Mouse (Mus musculus): ENCODE measurements at regions not wholly inside any gene's neighbourhood (a gene's known extent, or its start where the extent isn't known, plus 50 kb on each side); places are given as distances from the start of the nearest gene placed in this dataset.

GRCm38 (mm10) chr9:63087195-63087594, 61.6 kb downstream of the Skor1 start:
- no peak for DNase-seq (ENCODE audit: low spot score in 2 of 2)

GRCm38 (mm10) chr9:63086671-63087070, 62.1 kb downstream of the Skor1 start:
- DNase-seq (ENCODE audit: low spot score in 2 of 2): no peak

DNA sequence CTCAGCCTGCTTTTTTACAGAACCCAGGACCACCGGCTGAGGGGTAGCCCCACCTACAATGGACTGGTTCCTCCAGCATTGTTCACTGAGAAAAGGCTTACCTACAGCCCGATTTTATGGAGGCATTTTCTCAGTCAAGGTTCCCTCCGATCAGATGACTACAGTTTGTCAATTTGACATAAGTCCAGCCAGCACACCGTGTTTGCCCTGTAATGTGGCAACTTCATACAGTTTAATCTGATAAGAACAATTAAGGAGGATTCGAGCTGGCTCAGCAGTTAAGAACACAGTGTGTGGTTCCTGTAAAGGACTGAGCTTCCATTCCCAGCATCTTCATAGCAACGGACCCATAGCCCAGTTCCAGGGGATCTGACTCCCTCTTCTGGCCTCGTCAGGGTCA, 65.9 kb downstream of the Skor1 start:
- DNase-seq (ENCODE audit: low spot score in 2 of 2): no peak

DNA sequence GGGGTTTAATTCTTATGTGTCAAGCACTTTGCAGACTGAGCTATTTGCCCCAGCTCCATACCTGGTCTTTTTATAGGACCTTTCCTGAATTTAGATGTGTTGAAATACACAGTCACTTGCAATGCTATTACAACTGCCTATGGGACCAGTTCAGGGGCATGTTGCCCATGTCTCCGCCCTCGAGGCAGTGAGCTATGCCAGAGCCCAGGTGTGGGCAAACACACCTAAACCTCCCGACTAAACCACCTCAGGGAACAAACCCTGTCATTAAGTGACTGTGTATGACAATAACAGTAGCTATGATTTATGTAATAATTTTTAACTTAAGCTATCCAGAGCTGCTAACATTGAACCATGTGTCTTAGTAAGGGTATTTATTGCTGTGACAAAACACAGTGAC, 66.5 kb downstream of the Skor1 start:
- DNase-seq (ENCODE audit: low spot score in 2 of 2): no peak

GRCm38 (mm10) chr9:63080406-63080805, 68.4 kb downstream of the Skor1 start:
- DNase-seq (ENCODE audit: low spot score in 2 of 2): no peak

GRCm38 (mm10) chr9:63075252-63075651, 73.5 kb downstream of the Skor1 start:
- no peak for DNase-seq (ENCODE audit: low spot score in 2 of 2)

DNA sequence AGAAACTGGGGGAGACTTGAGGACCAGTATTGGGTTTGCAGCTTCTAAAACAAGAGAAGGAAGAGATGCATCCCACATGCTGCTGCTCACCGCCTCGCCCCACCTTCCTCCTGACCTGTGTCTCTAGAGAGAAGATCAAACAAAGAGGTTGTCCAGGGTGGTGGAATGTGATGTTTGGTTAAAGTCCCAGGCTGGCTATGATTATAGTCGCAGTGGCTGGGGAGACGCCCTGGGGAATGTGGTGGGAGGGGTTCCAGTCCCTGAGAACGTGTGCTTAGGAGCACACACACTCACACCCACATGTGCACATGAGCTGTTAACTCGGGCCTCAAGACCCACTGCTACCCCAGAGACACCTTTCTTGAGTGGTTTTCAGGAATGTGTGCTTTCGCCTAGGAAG, 74.0 kb downstream of the Skor1 start:
- DNase-seq (ENCODE audit: low spot score in 2 of 2): no peak

DNA sequence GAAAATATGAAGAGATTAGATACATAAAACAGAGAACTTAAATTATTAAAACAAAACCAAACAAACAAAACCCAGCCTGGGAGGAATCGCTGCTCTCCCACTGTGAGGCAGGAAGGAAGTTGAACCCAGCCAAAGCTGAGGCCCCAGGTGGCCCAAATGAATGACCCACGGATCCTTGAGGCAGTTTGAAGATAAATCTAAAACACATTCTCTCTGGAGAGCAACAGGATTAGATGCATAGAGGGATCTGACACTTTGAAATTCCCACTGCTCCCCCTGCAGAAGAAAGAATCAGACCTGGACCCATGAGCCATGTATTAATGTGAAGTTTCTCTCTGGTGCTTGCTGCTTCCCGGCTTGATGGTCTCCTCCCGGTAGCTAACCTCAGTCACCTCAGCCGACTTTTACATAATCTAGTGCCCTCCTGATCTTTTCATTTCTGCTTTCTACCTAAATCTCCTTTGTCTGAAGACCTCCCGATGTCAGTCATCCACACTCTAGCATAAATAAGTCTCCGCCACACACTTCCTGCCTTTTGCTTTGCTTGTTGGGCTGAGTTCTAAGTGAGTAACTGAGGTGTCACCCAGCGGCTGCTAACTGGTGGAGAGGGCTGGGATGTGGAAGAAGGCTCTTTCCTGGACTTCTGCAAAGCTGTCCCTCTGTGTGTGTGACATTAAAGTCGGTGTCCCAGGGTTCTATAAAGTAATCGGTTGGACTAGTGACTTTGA, 74.6 kb downstream of the Skor1 start:
- no peak for DNase-seq (ENCODE audit: low spot score in 2 of 2)

- no peak for DNase-seq (ENCODE audit: low spot score in 2 of 2)
Observed at GRCm38 (mm10) chr9:63071032-63071431, 77.7 kb downstream of the Skor1 start.

DNA sequence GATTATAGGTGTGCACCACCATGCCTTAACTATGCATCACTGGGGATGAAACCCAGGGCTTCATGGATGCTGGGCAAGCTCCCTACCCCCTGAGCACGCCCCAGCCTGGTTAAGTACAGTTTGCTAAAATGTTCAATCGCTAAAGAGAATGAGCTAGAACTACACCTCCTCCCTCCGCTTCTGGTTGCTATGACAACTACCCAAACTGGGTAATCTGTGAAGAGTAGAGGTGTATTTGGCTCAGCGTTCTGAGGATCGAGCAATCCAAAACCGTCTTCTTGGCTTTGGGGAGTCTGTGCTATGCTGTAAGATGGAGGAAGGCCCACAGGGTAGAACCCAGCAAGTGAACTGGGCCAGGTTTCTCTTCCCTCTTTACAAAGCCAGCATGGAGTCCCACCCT, 78.8 kb downstream of the Skor1 start:
- peak; percentile 37 to 38 for DNase-seq (ENCODE audit: low spot score in 2 of 2)

- no peak for DNase-seq (ENCODE audit: low spot score in 2 of 2)
Observed at GRCm38 (mm10) chr9:63067054-63067406, 79.3 kb upstream of the Pias1 start.

GRCm38 (mm10) chr9:63066384-63067053, 78.8 kb upstream of the Pias1 start:
- DNase-seq (ENCODE audit: low spot score in 2 of 2): no peak

- DNase-seq (ENCODE audit: low spot score in 2 of 2): no peak
Observed at GRCm38 (mm10) chr9:63063525-63063924, 75.8 kb upstream of the Pias1 start.

GRCm38 (mm10) chr9:63060740-63061139, 73.0 kb upstream of the Pias1 start:
- DNase-seq (ENCODE audit: low spot score in 2 of 2): no peak

- peak; percentile 70 to 82 for DNase-seq (ENCODE audit: low spot score in 2 of 2)
Observed at GRCm38 (mm10) chr9:63059234-63059842, 71.6 kb upstream of the Pias1 start.

DNA sequence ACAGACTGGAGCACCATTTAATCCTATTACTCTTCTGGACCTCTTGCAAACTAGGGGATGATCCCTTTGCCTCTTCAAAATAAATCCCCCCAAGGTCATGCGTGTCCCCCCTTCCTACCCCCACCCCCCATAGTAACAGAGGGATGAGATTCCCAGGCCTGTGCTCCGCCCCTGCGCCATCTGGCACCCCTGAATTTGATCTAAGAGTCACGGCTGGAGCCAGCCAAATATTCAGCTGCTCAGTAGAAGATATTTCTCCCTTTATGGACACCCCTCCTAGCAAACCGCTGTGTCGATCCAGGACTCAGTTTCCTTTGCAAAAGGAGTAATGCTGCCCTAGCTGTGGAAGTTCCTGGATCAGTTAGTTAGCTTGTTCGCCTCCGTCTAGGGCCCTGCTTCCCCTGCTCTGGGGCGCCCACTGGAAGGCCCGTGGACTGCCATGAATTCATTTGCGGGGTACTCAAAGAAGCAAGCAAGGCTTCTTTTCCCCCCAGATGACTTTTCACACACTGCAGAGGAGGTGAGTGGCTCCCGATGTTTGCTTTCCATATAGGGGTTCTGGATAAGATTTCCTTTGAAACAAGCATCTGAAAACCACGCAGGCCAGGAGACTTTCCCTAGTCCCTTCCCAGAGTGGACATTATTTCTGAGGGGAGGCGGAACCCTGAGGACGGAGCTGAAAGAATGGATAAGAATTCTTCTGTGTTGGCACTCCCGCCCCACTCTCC, 70.9 kb upstream of the Pias1 start:
- no peak for DNase-seq (ENCODE audit: low spot score in 2 of 2)

DNA sequence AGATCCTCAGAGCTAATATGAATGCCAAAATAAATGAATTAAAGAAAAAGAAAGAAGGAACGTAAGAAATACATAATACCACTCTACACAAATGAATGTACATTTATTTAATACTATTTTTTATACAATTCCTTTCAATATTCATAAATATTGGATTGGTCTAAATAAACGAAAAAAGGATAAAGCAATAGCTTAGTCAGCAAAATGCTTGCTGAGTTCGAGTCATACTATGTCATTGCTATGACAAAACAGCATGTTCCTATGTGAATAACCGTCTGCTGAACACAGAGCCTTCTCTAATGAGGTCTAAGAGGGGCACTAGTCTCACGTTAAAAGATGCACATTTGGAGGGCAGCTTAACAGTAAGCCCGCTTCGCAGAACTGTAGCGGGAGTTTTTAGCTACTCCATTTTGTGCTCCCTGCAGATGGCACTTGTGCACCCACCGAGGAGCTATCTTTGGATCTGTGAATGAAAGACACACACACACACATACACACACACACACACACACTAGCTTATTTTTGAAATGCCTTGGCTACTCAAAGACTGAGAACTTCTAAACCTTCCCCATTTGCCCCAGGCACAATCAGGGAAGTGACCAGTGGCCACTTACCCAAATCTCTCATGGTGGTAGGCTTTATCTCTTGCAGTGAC, 69.1 kb upstream of the Pias1 start:
- no peak for DNase-seq (ENCODE audit: low spot score in 2 of 2)

- DNase-seq (ENCODE audit: low spot score in 2 of 2): no peak
Observed at GRCm38 (mm10) chr9:63052181-63052580, 64.5 kb upstream of the Pias1 start.

DNA sequence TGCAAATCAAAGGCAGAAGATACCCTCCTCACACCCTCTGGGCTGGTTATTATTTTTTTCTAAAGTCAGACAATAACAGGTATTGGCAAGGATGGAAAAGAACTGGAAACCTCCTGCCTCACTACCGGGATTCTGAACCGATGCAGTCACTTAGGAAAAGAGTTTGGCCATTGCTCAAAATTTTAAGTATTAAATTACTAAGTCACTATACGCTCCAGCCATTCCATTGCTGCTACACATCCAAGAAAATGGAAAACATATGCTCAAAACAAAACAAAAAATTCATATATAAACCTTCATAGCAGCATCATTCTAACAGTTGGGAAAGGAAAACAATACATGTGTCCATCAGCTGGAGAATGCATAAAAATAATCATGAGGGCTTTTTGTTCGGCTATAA, 63.9 kb upstream of the Pias1 start:
- no peak for DNase-seq (ENCODE audit: low spot score in 2 of 2)

- no peak for DNase-seq (ENCODE audit: low spot score in 2 of 2)
Observed at GRCm38 (mm10) chr9:63049290-63049689, 61.6 kb upstream of the Pias1 start.

DNA sequence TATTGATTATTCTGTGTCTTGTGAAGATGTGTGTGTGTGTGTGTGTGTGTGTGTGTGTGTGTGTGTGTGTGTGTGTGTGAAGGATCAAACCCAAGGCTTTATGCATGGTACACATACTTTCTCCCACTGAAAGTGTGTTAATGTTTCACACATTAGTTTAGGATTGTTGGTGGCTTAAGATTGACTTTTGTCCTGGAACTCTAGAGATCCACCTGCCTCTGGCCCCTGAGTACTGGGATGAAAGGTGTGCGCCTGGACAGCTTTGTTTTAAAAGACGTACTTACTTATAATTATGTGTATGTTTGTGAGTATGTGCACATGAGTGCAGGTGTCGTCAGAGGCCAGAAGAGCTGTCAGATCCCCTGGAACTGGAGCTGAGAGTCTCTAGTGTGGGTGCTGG, 59.3 kb upstream of the Pias1 start:
- DNase-seq (ENCODE audit: low spot score in 2 of 2): no peak

GRCm38 (mm10) chr9:63045531-63045930, 57.8 kb upstream of the Pias1 start:
- no peak for DNase-seq (ENCODE audit: low spot score in 2 of 2)
